Comparison of ENCODE assay signal across 9 mouse cellular contexts in the genomic region with DNA sequence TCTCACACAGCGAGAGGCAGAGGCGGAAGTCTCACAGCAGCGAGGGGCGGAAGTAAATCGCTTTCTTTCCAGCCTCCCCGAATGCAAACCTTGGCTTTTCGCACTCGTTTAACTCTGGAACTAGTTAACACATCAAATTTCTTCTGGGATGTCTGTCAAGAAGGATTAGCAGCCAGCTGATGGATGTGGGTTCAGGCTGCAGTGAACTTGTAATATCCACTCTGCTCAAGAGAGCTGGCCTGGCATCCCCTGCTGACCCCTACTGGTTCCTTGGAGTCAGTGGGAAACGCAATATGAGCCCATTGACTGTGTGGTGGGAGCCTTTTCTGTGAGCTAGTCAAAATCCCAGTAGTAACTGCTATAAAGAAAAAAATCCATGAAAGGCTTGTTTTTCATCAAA.
DNase-seq lines count a peak whose midpoint lies in the region; ATAC-seq and TF ChIP-seq lines count a peak whose summit lies in the region.
"Had no signal": no experiment of that assay in that cellular context is flagged by ENCODE, and none has a peak within 500 bp of the region (broad histone marks: within the 10 kb centered on the region; RNA-seq: fewer than 3 reads in every experiment).

No protein-coding gene starts in this region.

- 12% methylated on average over 9 of the region's 9 CpGs for WGBS in heart, embryonic 12.5 days
- 13% methylated on average over 9 of the region's 9 CpGs for WGBS in embryonic facial prominence, embryonic 12.5 days
- 25% methylated on average over 9 of the region's 9 CpGs for WGBS in intestine, embryonic 14.5 days
- 17% methylated on average over 9 of the region's 9 CpGs for WGBS in midbrain, postnatal 0 days
- WGBS in cerebellum, adult 2 months = 17% methylated on average over 9 of the region's 9 CpGs

- no peak for DNase-seq in heart, postnatal 25 days (ENCODE audit: low spot score)
- peak; percentile 59 for DNase-seq in intestine, embryonic 14.5 days (ENCODE audit: low spot score)
- peak; percentile 72 for DNase-seq in midbrain, postnatal 0 days (ENCODE audit: low spot score)
- DNase-seq in spleen, postnatal 4 days (ENCODE audit: low spot score in 2 of 2) = no peak
- DNase-seq in adrenal gland, postnatal 25 days = no peak
- no peak for DNase-seq in cerebellum, adult 2 months

- intact Hi-C loops in heart, postnatal 25 days (cut with DNase I) = no loop called here

- peak overlapping the region; percentile 67 for H3K4me2 ChIP-seq in heart, embryonic 12.5 days
- H3K4me2 ChIP-seq in embryonic facial prominence, embryonic 12.5 days (replicated peaks) = peak overlapping the region; percentile 41
- H3K4me2 ChIP-seq in intestine, embryonic 14.5 days (ENCODE audit: low read length) = peak overlapping the region; percentile 37
- H3K4me2 ChIP-seq in midbrain, postnatal 0 days (ENCODE audit: low read depth, low read length, poor library complexity, severe bottlenecking) = peak overlapping the region; percentile 24

- H3K4me1 ChIP-seq in heart, embryonic 12.5 days (replicated peaks) = no peaks in the 10 kb centered on the region
- H3K4me1 ChIP-seq in embryonic facial prominence, embryonic 12.5 days = peaks cover 14% of the 10 kb centered on the region; the same call in 1 of the 2 replicates
- H3K4me1 ChIP-seq in intestine, embryonic 14.5 days (replicated peaks; ENCODE audit: control insufficient read depth, insufficient read depth, low read length) = no peaks in the 10 kb centered on the region
- H3K4me1 ChIP-seq in midbrain, postnatal 0 days (ENCODE audit: insufficient read depth, low read length) = no peaks in the 10 kb centered on the region
- no peaks in the 10 kb centered on the region for H3K4me1 ChIP-seq in cerebellum, adult 2 months (ENCODE audit: control insufficient read depth, insufficient read depth, low read length)

- H3K36me3 ChIP-seq in heart, embryonic 12.5 days = no peaks in the 10 kb centered on the region
- no peaks in the 10 kb centered on the region for H3K36me3 ChIP-seq in embryonic facial prominence, embryonic 12.5 days
- no peaks in the 10 kb centered on the region for H3K36me3 ChIP-seq in intestine, embryonic 14.5 days (ENCODE audit: control insufficient read depth, insufficient read depth, low read length)
- no peaks in the 10 kb centered on the region for H3K36me3 ChIP-seq in midbrain, postnatal 0 days (ENCODE audit: insufficient read depth, low read length)

- peaks cover 17% of the 10 kb centered on the region for H3K27me3 ChIP-seq in heart, embryonic 12.5 days (replicated peaks)
- peaks cover 9% of the 10 kb centered on the region for H3K27me3 ChIP-seq in embryonic facial prominence, embryonic 12.5 days
- peaks cover 3% of the 10 kb centered on the region; the same call in 1 of the 2 replicates for H3K27me3 ChIP-seq in intestine, embryonic 14.5 days (replicated peaks; ENCODE audit: control insufficient read depth, insufficient read depth, low read length)
- H3K27me3 ChIP-seq in midbrain, postnatal 0 days (ENCODE audit: insufficient read depth, low read length) = no peaks in the 10 kb centered on the region
- no peaks in the 10 kb centered on the region for H3K27me3 ChIP-seq in cerebellum, adult 2 months (ENCODE audit: control insufficient read depth, insufficient read depth, low read length)
- H3K27me3 ChIP-seq: CH12.LX had no signal

- no peak for ATAC-seq in heart, embryonic 12.5 days (ENCODE audit: insufficient number of reproducible peaks, low FRiP score)
- ATAC-seq in embryonic facial prominence, embryonic 12.5 days (ENCODE audit: insufficient number of reproducible peaks, insufficient read depth, low FRiP score, low TSS enrichment) = no peak
- no peak for ATAC-seq in intestine, embryonic 14.5 days (replicated peaks; ENCODE audit: low FRiP score, low TSS enrichment, low read depth)
- ATAC-seq in midbrain, postnatal 0 days (ENCODE audit: low FRiP score) = no peak

- peak overlapping the region; percentile 41 for H3K4me3 ChIP-seq in heart, embryonic 12.5 days
- H3K4me3 ChIP-seq in embryonic facial prominence, embryonic 12.5 days = peak overlapping the region; percentile 15; the same call in 1 of the 2 replicates
- peak overlapping the region; percentile 12; the same call in 1 of the 2 replicates for H3K4me3 ChIP-seq in intestine, embryonic 14.5 days (ENCODE audit: low read depth, low read length)
- H3K4me3 ChIP-seq in midbrain, postnatal 0 days (ENCODE audit: low read depth, low read length) = no peak overlapping the region
- H3K4me3 ChIP-seq in cerebellum, adult 2 months (replicated peaks; ENCODE audit: insufficient read depth, low read depth, low read length) = no peak overlapping the region

- H3K9ac ChIP-seq in heart, embryonic 12.5 days = 0 out of 2 replicates have a peak overlapping the region, but pooled peaks have one; percentile 43
- H3K9ac ChIP-seq in embryonic facial prominence, embryonic 12.5 days = 0 out of 2 replicates have a peak overlapping the region, but pooled peaks have one; percentile 33
- no peak overlapping the region for H3K9ac ChIP-seq in intestine, embryonic 14.5 days (ENCODE audit: low read length)
- H3K9ac ChIP-seq in midbrain, postnatal 0 days (replicated peaks; ENCODE audit: low read length, poor library complexity, severe bottlenecking) = no peak overlapping the region

- TF ChIP-seq POLR2A in cerebellum, adult 2 months (IDR thresholded peaks at IDR 0.05; ENCODE audit: borderline replicate concordance, insufficient read depth, low read length) = no peak

- TF ChIP-seq CTCF in midbrain, postnatal 0 days (IDR thresholded peaks at IDR 0.05) = peak; percentile 75
- TF ChIP-seq CTCF in cerebellum, adult 2 months (IDR thresholded peaks at IDR 0.05; ENCODE audit: borderline replicate concordance, insufficient read depth, low read depth, low read length) = no peak

- no peaks in the 10 kb centered on the region for H3K9me3 ChIP-seq in heart, embryonic 12.5 days (replicated peaks)
- H3K9me3 ChIP-seq in embryonic facial prominence, embryonic 12.5 days = no peaks in the 10 kb centered on the region
- H3K9me3 ChIP-seq in intestine, embryonic 14.5 days (ENCODE audit: control insufficient read depth, low read length) = no peaks in the 10 kb centered on the region
- H3K9me3 ChIP-seq in midbrain, postnatal 0 days (ENCODE audit: low read length) = no peaks in the 10 kb centered on the region

- no peak overlapping the region for H3K27ac ChIP-seq in heart, embryonic 12.5 days (ENCODE audit: poor library complexity, severe bottlenecking)
- H3K27ac ChIP-seq in embryonic facial prominence, embryonic 12.5 days = no peak overlapping the region
- no peak overlapping the region for H3K27ac ChIP-seq in intestine, embryonic 14.5 days (ENCODE audit: low read depth)
- no peak overlapping the region for H3K27ac ChIP-seq in midbrain, postnatal 0 days (ENCODE audit: low read depth, low read length)
- H3K27ac ChIP-seq in cerebellum, adult 2 months (ENCODE audit: insufficient read depth, low read length) = no peak overlapping the region

Comparison
In these comparisons a context has a peak if more than half of its experiments do, and no peak if none do; other contexts are left out.
1. H3K4me3 ChIP-seq: peak in heart, embryonic 12.5 days (single experiment), embryonic facial prominence, embryonic 12.5 days (single experiment) and intestine, embryonic 14.5 days (single experiment); none in midbrain, postnatal 0 days (single experiment) and cerebellum, adult 2 months (single experiment).
2. H3K9ac ChIP-seq: peak in heart, embryonic 12.5 days (single experiment) and embryonic facial prominence, embryonic 12.5 days (single experiment); none in intestine, embryonic 14.5 days (single experiment) and midbrain, postnatal 0 days (single experiment).
3. DNase-seq: peak in intestine, embryonic 14.5 days (single experiment) and midbrain, postnatal 0 days (single experiment); none in heart, postnatal 25 days (single experiment), spleen, postnatal 4 days (0 of 2), adrenal gland, postnatal 25 days (single experiment) and cerebellum, adult 2 months (0 of 2).
4. Peak in every context shown above with its lines, with median percentiles within 50 percentile points of each other: H3K4me2 ChIP-seq.